Mouse (Mus musculus) CD8-positive naive resting alpha-beta T cell, adult 57 days (primary cell): ENCODE measurements around the gene Stoml1. TPM values are rescaled to one million over a fixed set of nuclear protein-coding genes. Genes with fewer than 3 reads are reported as not detected.

Experiments
- total RNA-seq: library from RNA; stranded (reverse); gene quantifications from one replicate; pipeline ENCODE4 v1.2.4, GENCODE M21; 2023

Gene Stoml1
- total RNA-seq, result 39.1 TPM

GRCm38 (mm10) chr9:58253033-58253804, at the start of gene Stoml1:
Stoml1 (plus strand) TSS chr9:58253164.

GRCm38 (mm10) chr9:58203516-58204447, 49.2 kb upstream of the Stoml1 start, which contains the start of the genes Islr and Islr2:
Islr (minus strand) TSS chr9:58204306.
Islr2 (minus strand) TSS chr9:58204319.

DNA sequence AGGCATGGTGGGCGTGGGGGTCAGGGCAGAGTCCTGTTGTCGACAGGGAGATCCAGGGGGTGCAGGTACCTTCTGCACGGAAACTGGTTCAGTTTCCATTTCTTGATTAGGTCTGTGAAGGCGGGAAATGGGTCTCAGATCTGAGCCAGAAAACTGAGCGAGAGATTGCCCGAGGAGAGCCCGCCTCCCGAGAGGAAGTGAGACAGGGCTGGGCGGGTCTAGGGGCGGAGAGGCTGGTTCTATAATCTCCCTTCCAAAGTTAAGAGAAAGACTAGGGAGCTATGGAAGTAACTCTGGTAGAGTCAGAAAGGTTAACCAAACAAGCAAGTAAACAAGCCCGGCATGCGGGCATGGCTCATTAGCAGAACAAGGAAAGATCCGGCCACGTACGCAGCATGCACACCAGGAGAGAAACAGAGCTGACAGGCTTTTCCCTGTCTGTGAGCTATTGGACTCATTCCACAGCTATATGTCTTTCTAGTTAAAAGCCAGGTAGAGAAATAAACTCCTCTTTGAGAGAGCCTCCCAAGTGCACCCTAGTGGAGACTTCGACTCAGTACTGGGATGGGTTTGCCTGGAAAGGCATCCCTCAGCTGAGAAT, 3.3 kb upstream of the Stoml1 start, which contains the start of gene Pml:
Gene Pml (minus strand): TSS at position 195 of the 601 bp plus-strand sequence.

Other genes starting within 250 kb of the Stoml1 start
- 0.18 TPM for gene Cyp11a1, start 246.8 kb upstream of the Stoml1 start, total RNA-seq
- not detected for gene Stra6, start 189.4 kb upstream of the Stoml1 start, total RNA-seq
- gene Ccdc33, start 134.3 kb upstream of the Stoml1 start, total RNA-seq, result not detected
- 0.55 TPM for gene Islr, start 48.9 kb upstream of the Stoml1 start, total RNA-seq
- 1.3 TPM for gene Islr2, start 48.8 kb upstream of the Stoml1 start, total RNA-seq
- gene Pml, start 3.4 kb upstream of the Stoml1 start, total RNA-seq, result 102 TPM
- not detected for gene Loxl1, start 60.0 kb downstream of the Stoml1 start, total RNA-seq
- gene Tbc1d21, start 117.3 kb downstream of the Stoml1 start, total RNA-seq, result not detected
- gene Insyn1, start 235.4 kb downstream of the Stoml1 start, total RNA-seq, result not detected